Mouse (Mus musculus) kidney, adult 2 months (tissue): ENCODE results near the gene A430033K04Rik. TPM values are rescaled to one million over a fixed set of nuclear protein-coding genes. Genes with fewer than 3 reads are reported as not detected.
A peak's percentile ranks its signal among the peaks of the same experiment; 100 is the strongest.

ENCODE experiments used
- DNase-seq: peaks from one replicate; pipeline ENCODE4 v3.0.0; 2021
- H3K27ac ChIP-seq: fragments of 200-500 bp; 2 replicates; pipeline ENCODE4 v1.5.1; 2012; ENCODE audit warnings: low read depth, low read length, control low read depth, inconsistent platforms; ENCODE audit not compliant: insufficient read depth
- H3K27me3 ChIP-seq: fragments of 200-500 bp; replicated peaks from 2 replicates; pipeline ENCODE4 v1.6.1; 2012; ENCODE audit warnings: mild to moderate bottlenecking, moderate library complexity, low read length, inconsistent platforms; ENCODE audit not compliant: control insufficient read depth, insufficient read depth
- H3K36me3 ChIP-seq: fragments of 200-500 bp; 2 replicates; pipeline ENCODE4 v1.6.1; 2012; ENCODE audit warnings: mild to moderate bottlenecking, moderate library complexity, low read length, inconsistent platforms; ENCODE audit not compliant: control insufficient read depth, insufficient read depth
- H3K4me1 ChIP-seq: fragments of 200-500 bp; 2 replicates; pipeline ENCODE4 v1.6.1; 2011; ENCODE audit warnings: low read length; ENCODE audit not compliant: control insufficient read depth, insufficient read depth
- H3K4me3 ChIP-seq: fragments of 200-500 bp; 2 replicates; pipeline ENCODE4 v1.5.1; 2011; ENCODE audit warnings: mild to moderate bottlenecking, low read depth, low read length, control low read depth; ENCODE audit not compliant: insufficient read depth
- CTCF ChIP-seq: fragments of 200-500 bp; conservative IDR thresholded peaks from 2 replicates; pipeline ENCODE4 v1.5.1; 2011; ENCODE audit warnings: low read depth, mild to moderate bottlenecking, control low read depth, low read length, moderate library complexity, mixed read lengths; ENCODE audit not compliant: insufficient read depth, insufficient read length
- POLR2A ChIP-seq: fragments of 200-500 bp; IDR thresholded peaks from one replicate; pipeline ENCODE4 v1.6.1; 2011; ENCODE audit warnings: low read depth, low read length, control low read depth
- WGBS: fragments of 180-500 bp; shearing (Covaris S2); methylation state at CpG from one replicate; pipeline ENCODE4 v1.1.7; 2018; 5-methylcytosine and 5-hydroxymethylcytosine counted together
- polyA plus RNA-seq: library from polyadenylated mRNA; depleted of rRNA; stranded (reverse); fragments of >200 nt; gene quantifications from 2 replicates; pipeline ENCODE4 v1.2.3, GENCODE M21; 2012

The A430033K04Rik gene
- polyA plus RNA-seq, 1 experiment: 3.0 TPM

DNA sequence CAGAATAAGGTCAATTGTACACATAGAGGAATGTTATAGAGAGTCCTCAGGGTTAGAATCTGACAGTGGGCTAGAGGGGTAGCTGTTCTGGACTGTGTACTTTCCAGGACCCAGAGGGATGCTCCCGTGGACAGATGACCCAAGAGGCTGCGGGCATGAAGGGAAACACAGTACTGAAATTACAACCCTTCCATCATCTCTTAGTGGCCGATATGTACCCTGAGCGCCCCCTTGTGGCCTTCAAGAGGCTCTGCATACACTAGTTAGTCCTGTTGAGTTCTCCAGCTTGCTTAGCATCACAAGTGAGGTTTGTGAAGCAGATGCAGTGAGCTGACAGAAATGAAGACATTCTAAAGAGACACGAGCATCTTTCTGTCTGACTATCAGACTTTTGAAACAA is 36.3 kb downstream of the A430033K04Rik start:
- Histone ChIP-seq H3K27me3 (no peaks in the 10 kb centered on the region), H3K36me3 (no peaks in the 10 kb centered on the region), H3K4me3 (no peak overlapping the region), H3K4me1 (no peaks in the 10 kb centered on the region), H3K27ac (no peak overlapping the region)
- 6% methylated on average over 5 of the region's 5 CpGs for WGBS
- TF ChIP-seq CTCF: peak; percentile 87
- no peak for TF ChIP-seq POLR2A
- peak; percentile 47 for DNase-seq

DNA sequence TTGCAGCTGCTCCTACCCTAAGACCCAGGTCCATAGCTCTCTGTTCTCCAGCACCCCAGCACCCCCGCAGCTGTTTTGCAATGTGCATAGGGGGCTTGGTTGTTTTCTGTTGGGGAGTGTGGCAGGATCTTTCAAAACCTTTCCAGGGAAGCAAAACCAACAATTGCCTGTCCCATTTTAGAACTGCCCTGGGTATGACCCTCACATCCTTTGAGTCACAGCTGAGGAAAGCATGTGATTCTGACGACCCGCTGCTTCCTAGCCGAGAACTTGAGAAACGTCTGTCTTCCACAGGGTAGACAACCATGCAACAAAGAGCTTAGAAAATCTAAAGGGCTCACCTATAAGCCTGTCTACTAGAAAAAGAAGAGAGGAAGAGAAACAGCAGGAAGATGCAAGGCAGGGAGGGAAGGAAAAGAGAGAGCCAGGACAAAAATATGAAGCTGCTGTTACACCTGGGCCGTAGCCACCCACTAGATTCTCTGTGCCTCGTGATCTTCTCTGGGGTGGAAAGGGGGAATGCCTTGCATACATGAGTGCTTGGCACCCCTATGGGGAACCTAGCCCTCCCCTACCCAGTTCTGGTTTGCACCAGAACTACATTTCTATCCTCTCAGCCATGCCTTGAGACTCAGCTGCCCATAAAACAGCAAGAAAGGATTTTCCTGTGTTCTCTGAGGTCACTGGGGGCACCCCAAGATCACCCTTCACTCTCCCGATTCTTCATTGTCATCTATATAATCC is 60.5 kb downstream of the A430033K04Rik start:
- 38% methylated on average over 8 of the region's 8 CpGs for WGBS
- H3K27ac ChIP-seq: no peak overlapping the region
- H3K27me3 ChIP-seq: no peaks in the 10 kb centered on the region
- no peaks in the 10 kb centered on the region for H3K4me1 ChIP-seq
- no peak overlapping the region for H3K4me3 ChIP-seq
- DNase-seq: peak; percentile 9
- no peaks in the 10 kb centered on the region for H3K36me3 ChIP-seq
- TF ChIP-seq POLR2A (no peak), CTCF (no peak)

DNA sequence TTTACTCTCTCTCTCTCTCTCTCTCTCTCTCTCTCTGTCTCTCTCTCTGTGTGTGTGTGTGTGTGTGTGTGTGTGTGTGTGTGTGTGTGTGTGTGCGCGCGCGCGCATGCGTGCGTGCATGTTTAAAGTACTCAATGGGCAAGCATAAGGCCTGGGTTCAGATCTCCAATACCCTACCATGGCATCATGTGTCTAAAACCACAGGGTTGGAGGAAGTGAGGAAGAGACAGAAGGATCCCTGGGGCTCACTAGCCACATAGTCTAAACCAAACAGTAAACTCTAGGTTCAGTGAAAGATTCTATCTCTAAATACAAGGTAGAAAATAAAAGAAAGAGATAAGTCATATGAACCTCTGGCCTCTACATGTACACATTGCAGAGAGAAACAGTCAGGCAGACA is 61.2 kb downstream of the A430033K04Rik start:
- TF ChIP-seq CTCF (no peak), POLR2A (no peak)
- DNase-seq: no peak
- 96% methylated on average over 7 of the region's 7 CpGs for WGBS

DNA sequence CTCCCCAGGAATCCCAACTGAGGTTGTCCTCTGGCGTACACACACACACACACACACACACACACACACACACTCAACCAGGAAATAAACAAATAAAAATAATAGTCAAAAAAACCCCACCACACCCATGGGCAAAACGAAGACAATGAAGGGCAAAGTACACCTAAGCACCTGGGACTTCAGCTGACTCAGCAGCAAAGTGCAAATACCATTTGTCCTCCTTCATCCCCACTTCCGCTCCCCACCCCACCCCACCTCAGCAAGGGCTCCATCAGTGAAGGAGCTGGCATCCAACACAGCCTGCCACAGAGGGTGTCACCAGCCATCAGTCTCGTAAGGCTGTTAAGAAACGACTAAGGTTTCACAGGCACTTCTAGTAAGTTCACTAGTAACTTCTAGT is 64.8 kb downstream of the A430033K04Rik start:
- 68% methylated on average over 5 of the region's 5 CpGs for WGBS
- Histone ChIP-seq H3K4me1 (no peaks in the 10 kb centered on the region), H3K27ac (no peak overlapping the region), H3K4me3 (no peak overlapping the region), H3K27me3 (no peaks in the 10 kb centered on the region), H3K36me3 (no peaks in the 10 kb centered on the region)
- no peak for TF ChIP-seq POLR2A
- no peak for TF ChIP-seq CTCF
- DNase-seq: no peak

More for the DNA sequence above, 61.2 kb downstream of the A430033K04Rik start:
- Histone ChIP-seq H3K36me3 (no peaks in the 10 kb centered on the region), H3K27me3 (no peaks in the 10 kb centered on the region), H3K4me3 (no peak overlapping the region), H3K4me1 (no peaks in the 10 kb centered on the region), H3K27ac (no peak overlapping the region)

DNA sequence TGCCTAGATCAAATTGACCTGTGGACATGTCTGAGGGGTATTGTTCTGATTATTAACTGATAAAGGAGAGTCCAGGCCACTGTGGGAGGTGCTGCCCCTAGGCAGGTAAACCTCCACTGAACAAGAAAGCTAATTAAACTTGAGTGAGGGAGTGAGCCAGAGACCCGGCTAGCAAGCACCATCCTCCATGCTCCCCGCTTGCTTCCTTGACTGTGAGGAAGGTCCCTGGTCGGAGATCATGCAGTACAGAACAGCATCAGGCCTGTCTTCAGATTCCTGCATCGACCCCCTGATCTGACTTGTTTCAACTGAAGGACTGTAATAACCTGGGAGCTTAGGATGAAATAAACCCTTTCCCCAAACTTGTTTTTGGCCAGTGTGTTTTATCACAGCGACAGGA is 66.6 kb downstream of the A430033K04Rik start:
- 73% methylated on average over 5 of the region's 5 CpGs for WGBS
- Histone ChIP-seq H3K27me3 (no peaks in the 10 kb centered on the region), H3K4me3 (no peak overlapping the region), H3K27ac (no peak overlapping the region), H3K4me1 (no peaks in the 10 kb centered on the region), H3K36me3 (no peaks in the 10 kb centered on the region)
- no peak for DNase-seq
- TF ChIP-seq CTCF (no peak), POLR2A (no peak)

DNA sequence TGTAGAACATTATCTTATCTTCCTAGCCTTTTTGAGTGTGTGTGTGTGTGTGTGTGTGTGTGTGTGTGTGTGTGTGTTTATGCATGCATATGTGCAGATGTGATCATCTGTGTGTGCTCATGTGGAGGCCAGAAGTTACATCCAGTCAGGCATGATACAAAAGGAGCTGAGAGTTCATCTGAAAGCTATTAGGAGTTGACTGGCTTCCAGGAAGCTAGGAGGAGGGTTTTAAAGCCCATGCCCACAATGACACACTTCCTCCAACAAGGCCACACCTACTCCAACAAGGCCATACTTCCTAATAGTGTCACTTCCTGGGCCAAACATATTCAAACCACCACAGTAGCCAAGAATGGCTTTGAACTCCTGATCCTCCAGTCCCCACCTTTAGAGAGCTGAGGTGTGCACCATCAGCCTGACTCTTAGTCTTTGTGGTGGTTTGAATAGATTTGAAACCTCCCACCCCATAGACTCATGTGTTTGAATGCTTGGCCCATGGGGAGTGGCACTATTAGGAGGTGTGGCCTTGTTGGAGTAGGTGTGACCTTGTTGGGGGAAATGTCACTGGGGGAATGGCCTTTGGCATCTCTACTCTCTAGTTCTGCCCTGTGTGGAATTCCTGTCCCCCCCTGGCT is 70.4 kb downstream of the A430033K04Rik start:
- TF ChIP-seq CTCF: no peak
- no peak for TF ChIP-seq POLR2A
- H3K4me3 ChIP-seq: no peak overlapping the region
- no peaks in the 10 kb centered on the region for H3K27me3 ChIP-seq
- DNase-seq: no peak
- H3K36me3 ChIP-seq: no peaks in the 10 kb centered on the region
- no peaks in the 10 kb centered on the region for H3K4me1 ChIP-seq
- no peak overlapping the region for H3K27ac ChIP-seq

DNA sequence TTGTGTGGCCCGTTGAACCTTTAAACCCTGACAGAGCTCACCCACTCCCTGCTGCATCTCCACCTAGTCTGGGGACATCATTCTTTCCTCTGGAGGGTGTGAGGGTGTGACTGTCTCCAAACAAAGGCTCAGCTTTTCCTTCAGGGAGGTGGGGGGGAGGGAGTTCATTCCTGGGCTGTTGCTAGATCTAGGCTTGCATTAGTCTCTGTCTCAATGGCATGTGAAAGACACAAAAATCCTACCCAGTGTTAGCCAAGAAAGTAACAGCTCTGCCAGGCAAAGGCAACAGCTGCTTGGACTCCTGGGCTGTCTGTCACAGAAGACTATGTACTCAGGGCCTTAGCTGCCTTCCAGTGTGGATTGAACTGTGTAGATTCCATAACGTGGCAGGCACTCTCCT is 71.4 kb downstream of the A430033K04Rik start:
- 59% methylated on average over 2 of the region's 2 CpGs for WGBS
- no peak for TF ChIP-seq CTCF
- no peak for TF ChIP-seq POLR2A
- H3K36me3 ChIP-seq: no peaks in the 10 kb centered on the region
- DNase-seq: no peak
- H3K4me1 ChIP-seq: no peaks in the 10 kb centered on the region
- H3K27ac ChIP-seq: no peak overlapping the region
- no peaks in the 10 kb centered on the region for H3K27me3 ChIP-seq
- no peak overlapping the region for H3K4me3 ChIP-seq
